Mouse (Mus musculus) liver, embryonic 13.5 days (tissue): ENCODE data around the gene Ctsk. TPM values are rescaled to one million over a fixed set of nuclear protein-coding genes. Genes with fewer than 3 reads are reported as not detected.
A peak's percentile ranks its signal among the peaks of the same experiment; 100 is the strongest.

Experiments used
- ATAC-seq: fragments of 200-750 bp; cut with Nextera tagmentation; 2 replicates; pipeline ENCODE4 v1.8.0; 2017; ENCODE audit warnings: low read depth, mild to moderate bottlenecking, moderate number of reproducible peaks, moderate library complexity
- DNase-seq: peaks from one replicate; pipeline ENCODE4 v3.0.0; 2022
- H3K27ac ChIP-seq: fragments of 300-500 bp; sonication (generic); 2 replicates; pipeline ENCODE4 v1.5.1; 2015; ENCODE audit warnings: moderate library complexity, mild to moderate bottlenecking, inconsistent platforms
- H3K27me3 ChIP-seq: fragments of 300-500 bp; sonication (generic); 2 replicates; pipeline ENCODE4 v1.6.1; 2015; ENCODE audit warnings: mild to moderate bottlenecking, inconsistent platforms
- H3K36me3 ChIP-seq: fragments of 300-500 bp; sonication (generic); 2 replicates; pipeline ENCODE4 v1.6.1; 2015; ENCODE audit warnings: mild to moderate bottlenecking, inconsistent platforms
- H3K4me1 ChIP-seq: fragments of 300-500 bp; sonication (generic); replicated peaks from 2 replicates; pipeline ENCODE4 v1.6.1; 2015; ENCODE audit warnings: inconsistent platforms
- H3K4me2 ChIP-seq: fragments of 300-500 bp; sonication (generic); 2 replicates; pipeline ENCODE4 v1.6.1; 2015; ENCODE audit warnings: inconsistent platforms, mild to moderate bottlenecking, moderate library complexity
- H3K4me3 ChIP-seq: fragments of 300-500 bp; sonication (generic); replicated peaks from 2 replicates; pipeline ENCODE4 v1.5.1; 2015; ENCODE audit warnings: mild to moderate bottlenecking, inconsistent platforms
- H3K9ac ChIP-seq: fragments of 300-500 bp; sonication (generic); 2 replicates; pipeline ENCODE4 v1.6.1; 2015; ENCODE audit warnings: mild to moderate bottlenecking, inconsistent platforms
- H3K9me3 ChIP-seq: fragments of 300-500 bp; sonication (generic); replicated peaks from 2 replicates; pipeline ENCODE4 v1.6.1; 2016; ENCODE audit warnings: inconsistent platforms
- WGBS: fragments of 180-500 bp; shearing (Covaris S2); methylation state at CpG from one replicate; pipeline ENCODE4 v1.1.7; 2015; ENCODE audit not compliant: insufficient replicate concordance; 5-methylcytosine and 5-hydroxymethylcytosine counted together
- polyA plus RNA-seq: library from polyadenylated mRNA; unstranded; fragments of >200 nt; fragmentation: Nextera tagmentation; extraction: Ambion mirVana; gene quantifications from 2 replicates; pipeline ENCODE4 v1.2.1, GENCODE M21; 2015

The Ctsk gene
- polyA plus RNA-seq, result 1.7 and 1.9 TPM in 2 replicates

DNA sequence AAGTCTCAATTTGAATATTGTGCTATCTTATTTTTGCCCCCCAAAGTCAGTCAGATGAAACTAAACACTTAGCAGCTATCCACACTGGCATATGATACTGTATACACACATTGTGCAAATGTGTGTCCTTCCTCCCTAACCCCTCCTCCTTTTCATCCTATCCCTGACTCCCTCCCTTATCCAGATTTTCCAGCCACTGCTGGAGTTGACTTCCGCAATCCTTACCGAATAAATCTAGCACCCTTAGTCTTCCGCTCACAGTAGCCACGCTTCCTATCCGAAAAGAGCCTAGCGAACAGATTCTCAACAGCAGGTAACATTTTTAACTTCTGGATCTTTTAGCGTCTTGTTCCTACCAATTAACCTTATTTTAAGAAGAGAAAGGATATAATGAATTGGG lies at the start of gene Ctsk:
Gene Ctsk, plus strand, starts transcription at position 233 of the 400 bp plus-strand sequence.
- H3K9me3 ChIP-seq, result no peaks in the 10 kb centered on the region
- DNase-seq (no peak), ATAC-seq (no peak)
- no peak within 1 kb of the TSS; the same call in 1 of the 2 replicates for H3K27ac ChIP-seq
- H3K36me3 ChIP-seq, result peaks cover 26% of the 10 kb centered on the region
- H3K4me1 ChIP-seq, result no peaks in the 10 kb centered on the region
- H3K27me3 ChIP-seq, result no peaks in the 10 kb centered on the region
- no peak within 1 kb of the TSS for H3K4me2 ChIP-seq
- H3K4me3 ChIP-seq, result no peak within 1 kb of the TSS
- no peak within 1 kb of the TSS for H3K9ac ChIP-seq
- 81% methylated on average over 7 of the region's 7 CpGs for WGBS

DNA sequence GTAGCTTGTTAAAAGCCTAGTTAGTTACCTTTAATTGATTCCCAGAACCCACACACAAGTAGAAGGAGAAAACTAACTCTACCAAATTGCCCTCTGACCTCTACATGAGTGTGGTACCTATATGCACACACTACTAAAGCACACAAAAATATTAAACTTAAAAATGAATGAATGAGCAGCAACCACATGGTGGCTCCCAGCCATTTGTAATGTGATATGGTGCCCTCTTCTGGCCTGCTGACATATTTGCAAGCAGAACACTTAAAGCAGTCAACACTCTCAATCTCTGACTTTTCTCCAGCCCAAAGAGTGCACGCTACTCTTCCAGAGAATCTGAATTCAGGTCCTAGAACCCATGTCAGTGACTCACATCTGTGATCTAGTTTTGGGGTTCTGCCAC lies 48.6 kb upstream of the Ctsk start:
- peaks cover 51% of the 10 kb centered on the region for H3K36me3 ChIP-seq
- H3K4me2 ChIP-seq, result no peak overlapping the region
- H3K9ac ChIP-seq, result no peak overlapping the region
- ATAC-seq, result peak; percentile 26; the same call in 1 of the 2 replicates
- no peak overlapping the region for H3K27ac ChIP-seq
- no peak overlapping the region for H3K4me3 ChIP-seq
- WGBS, result 29% methylated on average over 1 of the region's 1 CpGs
- H3K9me3 ChIP-seq, result no peaks in the 10 kb centered on the region
- DNase-seq, result peak; percentile 34
- H3K27me3 ChIP-seq, result no peaks in the 10 kb centered on the region
- H3K4me1 ChIP-seq, result 0 out of 2 replicates have a peak, but pooled peaks cover 5% of the 10 kb centered on the region

DNA sequence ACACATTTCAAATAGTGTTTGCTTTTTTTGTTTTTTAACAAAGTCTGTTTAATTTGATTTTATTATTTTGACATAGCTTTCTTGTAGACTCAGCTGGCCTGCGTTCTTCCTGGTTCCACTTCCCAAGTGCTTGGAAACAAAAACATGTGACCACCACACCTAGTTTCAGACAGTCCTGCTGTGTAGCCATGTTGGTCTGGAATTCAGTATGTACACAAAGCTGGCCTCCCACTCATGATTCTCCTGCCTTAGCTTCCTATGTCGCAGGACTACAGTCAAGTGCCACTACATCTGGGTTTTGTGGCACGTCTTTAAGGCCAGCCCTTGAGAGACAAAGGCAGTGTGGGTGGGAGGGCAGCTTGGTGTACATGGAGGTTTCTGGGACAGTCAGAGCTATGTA lies 48.1 kb upstream of the Ctsk start:
- H3K27me3 ChIP-seq, result no peaks in the 10 kb centered on the region
- no peak overlapping the region for H3K4me3 ChIP-seq
- ATAC-seq (no peak), DNase-seq (no peak)
- peaks cover 51% of the 10 kb centered on the region for H3K36me3 ChIP-seq
- peaks cover under 1% of the 10 kb centered on the region; the same call in 1 of the 2 replicates for H3K4me1 ChIP-seq
- 91% methylated on average over 3 of the region's 3 CpGs for WGBS
- no peak overlapping the region for H3K27ac ChIP-seq
- no peaks in the 10 kb centered on the region for H3K9me3 ChIP-seq
- H3K4me2 ChIP-seq, result no peak overlapping the region
- no peak overlapping the region for H3K9ac ChIP-seq

DNA sequence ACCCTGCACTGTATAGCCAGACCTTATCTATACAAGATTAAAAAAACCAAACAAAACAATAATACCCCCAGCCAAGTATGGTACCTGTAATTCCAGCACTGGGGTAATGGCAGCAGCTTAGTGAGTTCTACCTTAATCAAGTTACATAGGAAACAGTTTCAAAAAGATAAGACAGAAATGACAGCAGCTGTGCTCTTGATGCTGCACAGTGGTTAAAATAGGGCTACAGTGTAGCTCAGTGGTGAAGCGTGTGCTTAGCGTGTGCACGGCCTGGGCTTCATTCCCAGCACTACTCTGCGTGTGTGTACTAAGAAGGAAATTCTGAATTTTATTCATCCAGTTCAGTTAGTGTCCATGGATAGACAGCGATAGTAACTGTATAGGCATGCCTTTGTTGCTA lies 42.7 kb upstream of the Ctsk start:
- Histone ChIP-seq H3K4me3 (no peak overlapping the region), H3K36me3 (peaks cover 46% of the 10 kb centered on the region), H3K9ac (no peak overlapping the region), H3K27me3 (no peaks in the 10 kb centered on the region), H3K4me1 (peaks cover 19% of the 10 kb centered on the region), H3K4me2 (no peak overlapping the region), H3K9me3 (no peaks in the 10 kb centered on the region), H3K27ac (no peak overlapping the region)
- no peak for DNase-seq
- 82% methylated on average over 5 of the region's 5 CpGs for WGBS
- peak; percentile 34; the same call in 1 of the 2 replicates for ATAC-seq

DNA sequence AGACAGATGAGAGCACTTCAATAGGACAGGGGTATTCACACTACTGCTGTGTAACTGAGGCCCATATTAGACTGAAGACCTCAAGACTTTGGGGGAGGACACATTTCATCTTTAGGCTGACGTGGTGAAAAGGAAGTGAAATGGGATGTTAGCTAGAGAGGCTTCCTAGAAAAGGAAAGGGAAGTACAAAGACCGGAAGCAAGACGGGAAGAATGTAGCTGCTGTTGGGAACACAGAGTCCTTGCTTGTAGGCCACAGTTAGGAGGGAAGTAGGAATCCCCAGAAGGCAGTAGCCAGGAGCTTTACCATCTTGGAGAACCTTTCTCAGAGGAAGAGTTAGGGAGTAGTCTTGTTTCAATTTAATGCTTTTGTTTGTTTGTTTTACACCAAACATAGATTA lies 41.3 kb upstream of the Ctsk start:
- WGBS, result 45% methylated on average over 3 of the region's 3 CpGs
- DNase-seq (no peak), ATAC-seq (no peak)
- no peak overlapping the region for H3K9ac ChIP-seq
- H3K27ac ChIP-seq, result peak overlapping the region; percentile 36
- H3K36me3 ChIP-seq, result peaks cover 44% of the 10 kb centered on the region
- H3K9me3 ChIP-seq, result no peaks in the 10 kb centered on the region
- H3K4me3 ChIP-seq, result no peak overlapping the region
- H3K4me1 ChIP-seq, result peaks cover 19% of the 10 kb centered on the region
- H3K4me2 ChIP-seq, result no peak overlapping the region
- no peaks in the 10 kb centered on the region for H3K27me3 ChIP-seq

DNA sequence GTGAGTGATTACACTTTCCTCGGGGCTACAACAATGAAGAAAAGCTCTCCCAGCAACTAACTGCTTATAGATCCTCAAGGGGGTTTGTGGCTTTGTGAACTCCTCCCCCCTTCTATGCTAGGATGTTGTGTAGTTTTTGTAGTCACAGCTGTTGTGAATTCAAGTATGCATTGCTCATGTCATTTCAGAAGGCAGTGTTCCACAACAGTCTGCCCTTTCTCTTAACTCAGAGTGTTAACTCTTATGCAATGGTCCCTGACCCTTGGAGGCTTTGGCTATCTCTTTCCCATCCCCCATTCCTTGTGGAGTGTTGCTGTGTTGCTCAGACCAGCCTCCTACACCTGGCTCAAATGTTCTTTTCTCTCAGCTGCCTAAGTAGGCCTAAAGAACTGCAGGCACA lies 39.7 kb upstream of the Ctsk start:
- WGBS, result 63% methylated on average over 1 of the region's 1 CpGs
- no peak overlapping the region for H3K4me3 ChIP-seq
- peaks cover 38% of the 10 kb centered on the region for H3K36me3 ChIP-seq
- no peak for DNase-seq
- H3K4me1 ChIP-seq, result peaks cover 26% of the 10 kb centered on the region
- no peak overlapping the region for H3K9ac ChIP-seq
- H3K27ac ChIP-seq, result no peak overlapping the region
- H3K4me2 ChIP-seq, result no peak overlapping the region
- no peak for ATAC-seq
- H3K9me3 ChIP-seq, result no peaks in the 10 kb centered on the region
- H3K27me3 ChIP-seq, result no peaks in the 10 kb centered on the region

DNA sequence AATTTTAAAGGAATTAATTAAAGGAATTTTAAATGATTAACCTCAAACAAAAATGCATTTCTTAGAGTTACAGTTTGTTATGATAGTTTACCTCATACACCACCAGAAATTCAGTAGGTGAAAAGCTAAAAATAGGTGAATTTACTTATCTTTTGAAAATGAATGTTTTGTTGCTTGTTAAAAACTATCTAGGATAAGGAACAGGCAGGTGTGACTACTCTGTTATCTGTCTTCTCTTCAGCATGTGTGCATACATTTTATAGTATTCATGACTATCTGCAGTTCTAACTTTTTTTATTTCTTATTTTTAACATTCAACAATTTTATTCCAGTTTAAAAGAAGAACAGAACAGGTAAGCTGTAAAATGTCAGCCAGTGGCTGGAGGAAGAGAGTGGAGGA lies 35.2 kb upstream of the Ctsk start:
- H3K4me2 ChIP-seq, result no peak overlapping the region
- no peak overlapping the region for H3K4me3 ChIP-seq
- no peak overlapping the region for H3K27ac ChIP-seq
- H3K27me3 ChIP-seq, result no peaks in the 10 kb centered on the region
- no peaks in the 10 kb centered on the region for H3K9me3 ChIP-seq
- no peak overlapping the region for H3K9ac ChIP-seq
- ATAC-seq (no peak), DNase-seq (no peak)
- peaks cover 49% of the 10 kb centered on the region for H3K36me3 ChIP-seq
- H3K4me1 ChIP-seq, result peaks cover 10% of the 10 kb centered on the region

DNA sequence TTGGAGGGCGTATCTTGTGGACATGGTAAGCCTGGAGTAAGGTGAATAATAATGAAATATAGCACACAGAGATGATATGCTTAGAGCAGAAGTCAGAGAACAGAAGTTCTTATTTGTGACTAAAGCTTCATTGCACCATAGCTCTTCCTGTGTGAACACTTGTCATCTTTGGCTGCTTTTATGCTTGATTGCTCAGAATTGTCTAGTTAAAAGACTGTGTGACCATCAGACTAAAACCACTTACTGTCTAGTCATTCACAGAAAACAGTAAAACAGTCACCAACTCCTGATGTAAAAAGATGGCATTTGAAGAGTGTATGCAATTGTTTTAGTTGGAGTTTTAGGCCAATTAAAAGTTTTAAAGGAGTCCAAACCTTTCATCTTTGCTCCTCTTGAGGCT lies 20.1 kb upstream of the Ctsk start:
- H3K4me1 ChIP-seq, result no peaks in the 10 kb centered on the region
- H3K27ac ChIP-seq, result no peak overlapping the region
- H3K9me3 ChIP-seq, result no peaks in the 10 kb centered on the region
- H3K4me2 ChIP-seq, result no peak overlapping the region
- no peaks in the 10 kb centered on the region for H3K27me3 ChIP-seq
- no peak overlapping the region for H3K4me3 ChIP-seq
- no peak overlapping the region for H3K9ac ChIP-seq
- no peak for ATAC-seq
- peaks cover 71% of the 10 kb centered on the region for H3K36me3 ChIP-seq
- no peak for DNase-seq
- WGBS, result 82% methylated on average over 1 of the region's 1 CpGs

DNA sequence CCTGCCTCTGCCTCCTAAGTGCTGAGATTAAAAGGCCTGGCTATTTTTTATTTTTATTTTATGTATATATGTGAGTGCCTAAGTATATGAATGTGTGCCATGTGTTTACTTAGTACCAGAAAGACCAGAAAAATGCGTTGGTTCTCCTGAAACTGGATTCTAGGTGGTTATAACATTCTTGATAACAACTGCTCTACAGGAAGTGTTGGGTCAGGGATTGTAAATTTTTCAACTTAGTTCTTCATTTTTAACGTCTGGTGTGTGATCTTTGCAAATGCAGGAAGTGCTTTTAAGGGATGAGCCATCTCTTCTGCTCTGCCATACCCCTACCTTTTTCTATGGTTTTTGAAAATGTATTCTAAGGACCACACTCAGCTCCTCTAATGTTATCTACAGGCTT lies 12.6 kb upstream of the Ctsk start:
- no peak overlapping the region for H3K9ac ChIP-seq
- DNase-seq, result no peak
- H3K27ac ChIP-seq, result no peak overlapping the region
- no peaks in the 10 kb centered on the region for H3K9me3 ChIP-seq
- H3K4me1 ChIP-seq, result 0 out of 2 replicates have a peak, but pooled peaks cover 3% of the 10 kb centered on the region
- H3K4me3 ChIP-seq, result no peak overlapping the region
- 39% methylated on average over 2 of the region's 2 CpGs for WGBS
- H3K36me3 ChIP-seq, result peaks cover 71% of the 10 kb centered on the region
- no peak for ATAC-seq
- no peak overlapping the region for H3K4me2 ChIP-seq
- H3K27me3 ChIP-seq, result no peaks in the 10 kb centered on the region

DNA sequence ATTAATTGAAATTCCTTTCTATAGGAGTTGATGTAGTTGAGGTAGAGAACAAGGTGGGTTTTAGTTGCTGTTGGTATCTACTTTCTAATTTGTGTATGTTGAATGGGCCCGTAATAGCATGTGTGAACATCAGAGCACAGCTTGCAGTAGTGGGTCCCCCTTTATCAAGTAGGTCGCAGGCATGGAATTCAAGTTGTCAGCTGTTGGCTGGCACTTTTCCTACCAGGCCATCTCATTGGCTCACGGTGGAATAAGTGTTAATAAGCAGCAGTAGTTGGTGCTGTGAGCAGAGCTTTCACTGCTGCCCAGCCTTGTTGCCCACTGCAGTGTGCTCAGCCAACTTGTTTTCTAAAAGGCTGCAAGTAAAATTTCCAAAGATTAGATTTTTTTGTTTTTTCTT lies 10.4 kb upstream of the Ctsk start:
- no peak overlapping the region for H3K27ac ChIP-seq
- 76% methylated on average over 3 of the region's 3 CpGs for WGBS
- H3K36me3 ChIP-seq, result peaks cover 79% of the 10 kb centered on the region
- no peaks in the 10 kb centered on the region for H3K27me3 ChIP-seq
- H3K4me1 ChIP-seq, result 0 out of 2 replicates have a peak, but pooled peaks cover 3% of the 10 kb centered on the region
- no peak overlapping the region for H3K4me3 ChIP-seq
- no peak overlapping the region for H3K4me2 ChIP-seq
- H3K9ac ChIP-seq, result no peak overlapping the region
- no peaks in the 10 kb centered on the region for H3K9me3 ChIP-seq
- no peak for DNase-seq
- peak; percentile 34; the same call in 1 of the 2 replicates for ATAC-seq

DNA sequence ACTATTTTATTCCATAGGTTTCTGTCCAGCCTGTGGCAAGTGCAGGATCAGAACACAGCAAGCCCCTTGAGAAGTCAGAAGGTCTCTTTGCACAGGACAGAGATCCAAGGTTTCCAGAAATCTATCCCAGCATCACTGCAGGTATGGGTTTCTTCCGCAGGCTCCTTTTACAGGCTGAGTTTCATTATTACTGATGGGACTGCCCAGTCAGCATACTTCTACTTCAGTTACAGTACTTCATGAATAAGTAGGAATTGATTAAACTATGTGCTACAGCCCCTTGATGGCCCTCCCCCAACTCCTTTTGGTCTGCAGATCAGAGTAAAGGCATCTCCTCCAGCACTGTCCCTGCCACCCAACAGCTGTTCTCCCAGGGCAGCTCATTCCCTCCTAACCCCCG lies 8.8 kb upstream of the Ctsk start:
- Histone ChIP-seq H3K4me1 (0 out of 2 replicates have a peak, but pooled peaks cover 3% of the 10 kb centered on the region), H3K4me2 (no peak overlapping the region), H3K27ac (no peak overlapping the region), H3K4me3 (no peak overlapping the region), H3K9ac (no peak overlapping the region), H3K9me3 (no peaks in the 10 kb centered on the region), H3K27me3 (no peaks in the 10 kb centered on the region), H3K36me3 (peaks cover 89% of the 10 kb centered on the region)
- DNase-seq, result no peak
- WGBS, result 93% methylated on average over 2 of the region's 2 CpGs
- no peak for ATAC-seq

DNA sequence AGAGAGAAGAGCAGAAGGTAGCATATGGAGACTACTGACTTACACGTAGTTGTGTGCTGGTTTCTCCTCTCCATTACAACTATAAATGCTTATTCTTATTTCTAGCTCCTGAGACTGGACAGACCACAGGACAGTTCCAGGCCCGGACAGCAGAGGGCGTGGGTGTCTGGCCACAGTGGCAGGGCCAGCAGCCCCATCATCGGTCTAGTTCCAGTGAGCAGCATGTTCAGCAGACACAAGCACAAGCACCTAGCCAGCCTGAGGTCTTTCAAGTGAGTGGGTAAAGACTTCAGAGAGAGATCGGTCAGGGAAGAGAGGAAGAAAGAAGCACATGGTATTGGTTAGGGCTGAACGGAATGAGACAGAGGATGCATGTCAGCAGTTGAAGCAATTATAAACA lies 4.7 kb upstream of the Ctsk start:
- Histone ChIP-seq H3K4me2 (no peak overlapping the region), H3K4me1 (no peaks in the 10 kb centered on the region), H3K27ac (no peak overlapping the region), H3K27me3 (no peaks in the 10 kb centered on the region), H3K9ac (no peak overlapping the region), H3K36me3 (peaks cover 69% of the 10 kb centered on the region), H3K9me3 (no peaks in the 10 kb centered on the region), H3K4me3 (no peak overlapping the region)
- ATAC-seq, result no peak
- WGBS, result 68% methylated on average over 6 of the region's 6 CpGs
- peak; percentile 16 for DNase-seq
